Mouse (Mus musculus) monocyte, adult 2 months (primary cell): ENCODE data around the gene Fibcd1.

ENCODE experiments used
- DNase-seq, 2 experiments: peaks; one replicate each; pipeline ENCODE4 v3.0.0; 2022; ENCODE audit warnings: low spot score in 2 of 2, low read depth in 1 of 2

Gene Fibcd1

DNA sequence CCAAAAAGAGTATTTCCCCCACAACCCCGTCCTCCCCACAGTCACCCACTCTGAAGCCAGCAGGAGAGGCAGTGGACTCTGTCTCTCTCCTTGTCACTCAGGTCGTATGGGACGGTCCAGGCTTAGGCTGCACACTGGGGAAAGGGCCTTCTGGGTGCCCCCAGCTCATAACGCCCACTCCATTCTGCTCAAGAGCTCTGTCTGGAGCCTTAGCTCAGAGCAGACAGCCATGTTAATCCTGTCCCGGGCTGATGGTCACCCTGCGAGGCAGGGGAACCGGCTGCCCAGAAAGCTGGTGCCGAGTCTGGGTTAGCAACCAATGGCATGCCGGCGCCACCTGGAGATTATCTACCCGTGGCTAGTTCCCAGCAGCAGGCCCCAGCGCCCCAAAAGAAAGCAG, 12.7 kb upstream of the Fibcd1 start:
- no peak for DNase-seq

DNA sequence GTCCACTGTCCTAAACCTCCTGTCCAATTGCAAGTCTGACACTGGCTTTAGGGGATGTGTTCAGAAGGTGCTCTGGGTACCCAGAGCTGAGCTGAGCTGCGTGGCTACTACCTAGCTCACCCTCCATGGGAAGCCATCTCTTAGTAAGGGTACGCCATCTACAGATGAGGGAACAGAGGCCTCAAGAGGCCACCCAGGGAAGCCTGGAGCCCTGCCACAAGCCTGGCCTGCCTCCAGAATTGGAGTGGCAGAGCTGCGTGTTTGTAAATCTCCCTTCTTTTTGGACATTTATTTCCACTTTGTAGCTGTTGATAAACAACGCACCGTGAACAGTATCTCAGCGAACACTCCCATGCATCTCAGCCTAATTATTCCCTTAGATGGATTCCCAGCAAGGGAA, 11.4 kb upstream of the Fibcd1 start:
- DNase-seq, result no peak

DNA sequence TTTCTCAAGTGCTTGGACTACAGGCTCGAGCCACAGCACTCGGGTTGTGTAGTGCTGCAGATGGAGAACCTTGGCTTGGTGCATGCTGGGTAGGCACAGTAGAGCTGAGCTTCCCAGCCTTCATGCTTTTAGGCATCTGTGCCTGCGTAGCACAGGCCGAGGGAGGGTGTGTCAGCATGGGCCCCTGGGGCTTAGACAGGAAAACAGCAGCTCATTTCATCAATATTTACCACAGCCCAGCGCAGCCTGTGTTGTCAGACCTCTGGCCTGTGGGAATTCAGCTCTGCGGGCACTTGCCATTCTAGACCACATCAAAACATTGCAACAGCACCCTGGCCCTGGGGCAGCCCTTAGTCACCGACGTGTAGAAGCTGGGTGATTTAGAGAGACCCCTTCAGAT, 10.2 kb upstream of the Fibcd1 start:
- DNase-seq, result no peak

DNA sequence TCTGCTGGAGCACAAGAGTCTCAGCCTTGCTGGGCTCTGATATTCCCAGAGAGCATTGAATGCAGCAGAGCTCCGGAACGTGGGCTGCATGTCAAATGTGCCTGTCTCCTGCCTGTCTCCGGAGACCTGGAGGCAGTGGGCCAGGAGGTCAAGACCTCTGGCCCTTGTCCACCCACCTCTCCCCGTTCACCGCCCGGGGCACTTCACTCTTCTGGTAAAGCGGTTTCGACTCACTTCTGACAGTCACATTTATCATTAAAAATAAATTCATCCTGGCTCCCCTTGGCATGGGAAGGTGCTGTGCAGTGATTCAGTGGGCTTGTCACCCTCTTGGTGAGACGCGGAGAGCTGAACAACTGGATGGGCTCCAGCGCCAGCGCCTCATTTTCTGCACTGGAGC, 4.3 kb upstream of the Fibcd1 start:
- DNase-seq, result no peak

DNA sequence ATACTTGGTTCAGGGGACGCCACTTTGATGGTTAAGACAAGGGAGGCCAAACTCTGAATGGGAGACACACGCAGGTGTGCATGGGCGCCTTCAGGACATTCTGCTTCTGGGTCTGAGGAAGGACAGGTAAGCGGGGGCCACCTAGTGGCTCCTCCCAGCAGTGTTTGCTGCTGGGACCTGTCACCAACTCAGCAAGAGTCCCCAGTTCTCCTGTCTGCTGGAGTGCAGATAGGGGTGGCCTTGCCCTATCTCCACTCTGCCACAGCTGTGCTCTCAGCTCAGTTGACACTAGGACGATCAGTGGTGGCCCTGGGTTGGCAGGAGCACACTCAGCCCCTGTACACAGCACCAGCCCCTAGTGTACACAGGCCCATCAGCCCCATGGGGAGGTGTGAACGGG, 2.1 kb upstream of the Fibcd1 start:
- no peak for DNase-seq

DNA sequence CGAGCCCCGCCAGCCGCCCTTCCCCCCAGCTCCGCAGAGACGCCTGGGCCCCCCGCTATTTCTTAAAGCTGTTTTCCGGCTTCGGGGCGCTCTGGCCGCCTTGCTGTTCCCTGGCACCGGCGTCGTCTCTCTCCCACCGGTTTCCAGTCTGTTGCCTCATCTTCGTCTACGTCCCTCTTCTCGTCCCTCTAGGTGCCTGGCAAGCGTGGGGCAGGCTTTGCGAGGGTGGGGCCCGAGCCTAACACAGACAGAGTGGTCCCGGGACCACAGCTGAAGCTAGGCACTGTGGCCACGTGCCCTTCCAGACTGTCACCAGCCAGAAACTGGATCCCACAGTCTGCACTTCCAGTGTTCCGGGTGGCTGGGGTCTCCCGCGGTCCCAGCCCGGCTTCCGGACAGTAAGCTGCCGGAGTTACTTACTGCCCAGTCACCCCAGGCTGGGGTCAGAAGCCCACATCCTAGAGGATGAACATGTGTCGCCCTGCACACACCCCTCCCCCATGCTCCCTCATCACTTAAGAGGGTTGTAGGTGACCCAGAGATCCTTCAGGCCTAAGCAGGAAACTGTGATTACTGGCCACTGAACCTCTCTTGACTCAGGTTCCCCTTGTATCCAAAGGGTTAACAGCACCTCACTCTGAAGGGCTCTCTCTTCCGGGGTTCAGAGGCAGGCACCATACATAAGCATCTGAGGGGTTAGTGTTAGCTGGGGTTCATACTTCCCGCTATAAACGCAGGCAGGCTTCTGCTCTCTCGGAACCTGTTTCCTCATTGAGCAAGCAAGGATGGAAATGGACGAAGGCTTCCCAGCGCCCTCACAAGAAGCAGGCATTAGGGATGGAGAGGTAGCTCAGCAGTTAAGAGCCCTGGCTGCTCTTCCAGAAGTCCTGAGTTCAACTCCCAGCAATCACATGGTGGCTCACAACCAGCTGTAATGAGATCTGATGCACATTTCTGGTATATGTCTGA, 1.2 kb upstream of the Fibcd1 start:
- no peak for DNase-seq

DNA sequence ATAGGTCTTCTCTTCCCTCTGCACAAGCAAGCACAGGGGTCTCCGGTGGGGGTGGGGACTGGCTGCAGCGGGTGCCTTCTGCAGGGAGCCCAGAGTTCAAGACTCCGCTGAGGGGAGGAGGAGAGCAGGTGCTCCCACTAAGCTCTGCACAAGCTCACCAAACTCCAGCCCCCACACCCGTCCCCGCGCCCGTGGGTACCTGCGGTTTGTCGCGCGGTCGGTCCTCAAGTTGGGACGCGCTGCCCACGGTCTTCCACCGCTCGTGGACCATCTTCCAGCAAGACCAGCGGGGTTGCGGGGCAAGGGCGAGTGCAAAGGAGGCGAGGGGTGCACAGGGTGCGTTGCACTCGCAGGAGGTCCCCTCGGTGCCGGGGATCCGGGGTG, 301 bp downstream of the Fibcd1 start:
- DNase-seq, result no peak

DNA sequence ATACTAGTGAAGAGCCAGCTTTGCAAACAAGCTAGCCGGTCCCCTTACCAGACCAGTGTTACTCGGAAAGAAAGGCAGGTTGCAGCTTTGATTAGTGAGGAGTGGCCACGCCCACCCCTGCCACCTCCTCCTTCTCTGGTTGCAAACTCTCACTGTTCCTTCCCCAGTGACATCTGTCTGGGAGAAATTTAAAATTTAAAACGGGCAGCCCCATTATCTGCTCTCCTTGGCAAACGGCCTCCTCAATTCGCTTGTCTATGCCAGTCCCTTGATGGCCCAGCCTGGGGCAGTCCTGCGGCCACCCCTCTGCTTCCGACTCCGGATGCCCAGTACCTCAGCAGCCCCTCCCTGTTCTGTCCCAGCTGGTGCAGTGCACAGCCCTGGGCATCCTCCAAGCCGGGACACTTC, 1.1 kb downstream of the Fibcd1 start:
- DNase-seq, result no peak

DNA sequence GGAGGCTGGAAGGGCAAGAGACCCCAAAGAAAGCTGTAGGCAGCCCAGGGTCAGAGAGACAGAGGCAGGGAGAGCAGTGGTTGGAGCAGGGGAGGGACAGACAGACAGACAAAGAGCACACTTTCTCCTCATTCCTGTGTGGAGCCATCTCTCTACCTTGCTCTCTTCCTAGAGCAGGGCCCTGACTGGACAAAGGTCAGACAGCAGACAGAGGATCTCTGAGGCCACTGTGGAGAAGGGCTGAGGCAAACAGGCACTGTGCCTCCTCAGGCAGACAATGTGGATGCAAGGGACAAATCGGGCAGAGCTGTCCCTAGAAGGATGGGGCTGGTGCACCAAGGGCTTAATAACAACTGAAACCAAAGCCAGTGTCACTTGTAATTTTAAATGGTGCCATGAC, 6.9 kb downstream of the Fibcd1 start:
- DNase-seq, result no peak

DNA sequence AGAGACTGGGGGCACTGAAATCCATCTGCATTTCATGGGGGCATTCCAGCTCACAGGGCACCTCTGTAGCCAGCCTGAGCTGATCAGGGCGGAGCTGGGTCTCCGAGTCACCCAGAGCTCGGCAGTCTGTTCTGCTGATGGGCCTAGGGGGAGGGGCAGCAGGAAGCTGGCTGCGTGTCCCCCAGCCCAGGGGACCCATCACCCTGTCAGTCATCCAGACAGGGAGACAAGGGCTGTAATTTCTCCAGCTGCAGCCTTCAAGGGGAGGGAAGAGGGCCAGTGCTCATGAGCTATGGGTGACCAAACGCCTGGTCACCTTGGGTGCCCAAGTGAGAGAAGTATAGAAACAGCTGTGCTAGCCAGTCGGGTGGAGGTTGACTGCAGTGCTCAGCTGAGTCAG, 8.8 kb downstream of the Fibcd1 start:
- no peak for DNase-seq

DNA sequence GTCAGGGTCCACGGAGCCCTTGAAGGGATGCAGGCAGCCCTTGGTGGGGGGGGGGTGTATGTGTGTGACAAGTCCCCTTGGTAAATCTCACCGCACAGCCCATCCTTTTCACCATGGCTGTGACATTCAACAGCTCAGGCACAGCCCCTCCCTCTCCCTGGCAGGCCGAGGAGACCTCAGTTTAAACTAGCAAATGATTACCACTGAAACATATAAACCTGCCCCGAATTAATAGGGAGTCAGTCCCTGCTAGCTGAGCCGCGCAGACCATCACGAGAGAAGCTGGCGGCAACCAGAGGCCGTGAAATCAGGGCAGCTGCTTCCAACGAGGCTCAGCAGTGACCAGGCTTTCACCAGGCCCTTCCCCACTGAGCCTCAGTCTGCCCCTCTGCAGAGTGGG, 9.7 kb downstream of the Fibcd1 start:
- DNase-seq, result no peak

DNA sequence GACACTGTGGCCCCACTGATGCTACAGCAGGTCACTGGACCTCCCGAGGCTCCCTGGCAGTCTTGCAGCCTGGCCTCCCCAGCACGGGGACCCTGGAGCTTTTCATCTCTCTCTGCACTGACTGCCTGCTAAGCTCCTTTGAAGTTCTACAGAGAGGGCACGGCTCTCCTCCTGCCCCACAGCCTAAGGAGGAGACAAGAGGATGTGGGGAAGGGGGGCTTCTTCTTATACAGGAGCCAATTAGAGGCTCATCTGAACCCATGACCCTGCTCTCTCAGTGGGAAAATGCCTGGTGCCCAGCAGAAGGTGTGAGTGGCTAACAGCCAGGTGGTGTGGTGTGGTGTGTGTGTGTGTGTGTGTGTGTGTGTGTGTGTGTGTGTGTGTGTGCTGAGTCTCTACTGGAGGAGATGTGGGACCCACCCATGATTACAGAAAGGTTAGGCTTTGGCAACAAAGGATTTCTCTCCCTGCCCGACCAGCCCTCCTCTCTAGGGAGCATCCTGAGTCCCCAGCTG, 17.4 kb downstream of the Fibcd1 start:
- no peak for DNase-seq

DNA sequence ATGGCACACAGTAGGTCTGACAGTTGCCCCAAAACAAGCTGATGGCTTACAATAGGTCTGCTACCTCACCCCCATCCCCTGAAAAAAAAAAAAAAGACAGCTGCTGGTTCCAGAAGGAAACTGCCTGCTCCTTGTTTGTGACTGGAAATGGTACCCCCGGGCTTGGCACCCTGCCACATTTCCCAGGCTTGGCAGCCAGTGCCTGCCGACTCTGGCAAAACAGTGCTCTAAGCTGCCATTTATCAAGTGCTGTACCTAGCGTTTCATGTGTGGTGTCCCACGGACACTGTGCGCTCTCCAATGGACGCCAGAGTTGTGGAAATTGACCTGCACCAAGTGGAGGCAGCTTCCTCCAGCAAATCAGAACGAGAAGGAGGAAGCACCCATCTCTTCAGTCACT, 17.9 kb downstream of the Fibcd1 start:
- DNase-seq, result no peak

DNA sequence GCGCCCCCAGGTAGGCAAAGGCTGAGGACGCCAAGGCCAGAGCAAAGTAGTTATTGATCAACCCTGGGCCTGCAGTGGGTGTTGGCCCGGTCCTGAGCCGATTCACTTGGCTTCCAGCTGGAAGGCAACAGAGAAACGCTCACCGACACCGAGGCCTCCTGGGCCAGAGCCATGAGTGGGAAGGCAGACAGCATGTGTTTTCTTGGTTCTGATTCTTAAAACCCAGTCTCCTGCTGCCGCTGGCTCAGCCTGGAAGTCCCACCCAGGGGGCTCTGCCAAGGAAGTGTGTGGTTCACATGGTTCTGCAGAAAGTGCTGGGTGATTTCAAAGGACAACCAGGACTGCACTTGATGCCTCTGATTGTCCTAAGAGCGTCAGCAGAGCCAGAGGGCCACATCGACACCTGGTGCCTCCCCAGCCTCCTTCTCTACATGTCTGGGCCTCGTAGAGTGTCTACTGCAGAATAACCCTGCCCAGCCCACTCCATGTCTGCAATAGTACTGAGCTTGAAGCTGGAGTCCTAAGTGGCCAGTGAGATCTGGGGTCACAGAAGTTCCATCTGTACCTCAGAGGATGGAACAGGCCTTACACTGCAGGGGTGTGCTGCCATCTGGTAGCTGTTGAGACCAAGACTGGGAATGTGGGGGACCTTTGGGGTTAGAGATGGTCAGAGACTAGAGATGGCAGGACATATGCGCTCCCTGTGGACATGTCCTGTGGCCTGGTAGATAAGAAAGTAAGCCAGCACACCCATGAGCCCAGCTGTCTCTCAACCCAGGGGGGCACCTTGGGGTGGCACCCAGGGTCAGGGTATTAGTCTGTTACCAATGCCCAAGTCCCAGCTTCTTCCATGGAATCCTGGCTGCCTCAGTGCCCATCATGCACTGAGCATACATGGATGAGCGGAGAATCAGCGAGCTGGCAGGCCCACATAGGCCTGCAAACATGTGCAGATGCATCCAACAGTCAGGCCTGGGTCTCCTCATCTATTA, 19.4 kb downstream of the Fibcd1 start:
- no peak for DNase-seq

DNA sequence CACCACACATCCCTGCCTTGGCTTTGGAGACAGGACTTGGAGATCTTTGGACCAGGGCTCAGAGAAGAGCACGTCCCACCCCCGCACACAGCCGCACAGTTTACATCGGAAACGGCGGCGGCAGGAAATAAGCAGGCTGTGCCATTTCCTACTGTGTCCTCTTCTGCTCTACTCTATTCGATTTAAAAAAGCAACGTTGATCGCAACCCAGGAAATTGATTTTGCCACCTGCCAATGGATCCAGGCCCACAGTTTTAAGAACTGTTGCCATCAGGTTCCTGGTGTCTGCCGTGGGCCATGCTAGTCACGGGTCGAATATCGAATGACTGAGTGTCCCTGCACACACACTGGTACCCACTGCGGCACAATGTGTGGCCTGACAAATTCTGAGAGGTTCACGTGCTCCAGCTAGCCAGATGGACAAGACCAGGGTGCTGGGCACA, 20.3 kb downstream of the Fibcd1 start:
- DNase-seq, result no peak

DNA sequence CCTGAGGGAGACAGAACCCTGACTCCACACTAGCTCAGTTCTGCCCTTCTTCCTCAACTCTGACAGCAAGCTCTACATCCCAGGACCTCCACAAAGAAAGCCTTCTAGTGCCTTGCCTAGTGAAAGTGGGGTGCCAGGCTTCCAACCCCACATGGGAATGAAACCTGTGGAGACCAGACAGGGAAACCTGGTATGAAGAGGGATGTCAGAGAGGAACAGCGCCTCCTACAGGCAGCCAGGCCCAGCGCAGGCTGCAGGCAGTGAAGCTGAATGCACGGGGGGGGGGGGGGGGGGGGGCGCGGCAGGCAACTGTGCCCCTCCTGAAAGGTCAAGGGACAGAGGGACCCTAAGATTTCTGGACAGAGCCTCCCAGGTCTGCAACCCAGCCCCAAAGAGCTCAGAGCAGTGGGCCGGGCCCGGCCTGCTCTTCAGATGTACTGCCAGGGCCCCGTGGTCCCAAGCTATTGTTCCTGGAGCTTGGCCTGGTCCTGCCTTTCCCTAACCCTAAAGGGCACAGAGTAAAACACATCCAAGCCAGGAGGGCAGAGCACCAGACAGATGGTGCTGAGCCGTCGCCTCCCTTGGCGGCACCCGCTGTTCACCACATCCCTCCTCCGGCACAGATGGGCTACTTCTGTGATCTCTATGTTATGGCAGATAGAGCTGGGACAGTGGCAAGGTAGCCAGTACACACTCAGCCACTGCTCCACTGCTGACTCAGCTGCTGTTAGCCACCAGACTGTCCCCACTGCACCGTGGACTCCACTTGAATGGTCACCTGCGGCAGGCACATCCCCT, 21.7 kb downstream of the Fibcd1 start:
- DNase-seq, result peak in 1 of 2 experiments; percentile 13

DNA sequence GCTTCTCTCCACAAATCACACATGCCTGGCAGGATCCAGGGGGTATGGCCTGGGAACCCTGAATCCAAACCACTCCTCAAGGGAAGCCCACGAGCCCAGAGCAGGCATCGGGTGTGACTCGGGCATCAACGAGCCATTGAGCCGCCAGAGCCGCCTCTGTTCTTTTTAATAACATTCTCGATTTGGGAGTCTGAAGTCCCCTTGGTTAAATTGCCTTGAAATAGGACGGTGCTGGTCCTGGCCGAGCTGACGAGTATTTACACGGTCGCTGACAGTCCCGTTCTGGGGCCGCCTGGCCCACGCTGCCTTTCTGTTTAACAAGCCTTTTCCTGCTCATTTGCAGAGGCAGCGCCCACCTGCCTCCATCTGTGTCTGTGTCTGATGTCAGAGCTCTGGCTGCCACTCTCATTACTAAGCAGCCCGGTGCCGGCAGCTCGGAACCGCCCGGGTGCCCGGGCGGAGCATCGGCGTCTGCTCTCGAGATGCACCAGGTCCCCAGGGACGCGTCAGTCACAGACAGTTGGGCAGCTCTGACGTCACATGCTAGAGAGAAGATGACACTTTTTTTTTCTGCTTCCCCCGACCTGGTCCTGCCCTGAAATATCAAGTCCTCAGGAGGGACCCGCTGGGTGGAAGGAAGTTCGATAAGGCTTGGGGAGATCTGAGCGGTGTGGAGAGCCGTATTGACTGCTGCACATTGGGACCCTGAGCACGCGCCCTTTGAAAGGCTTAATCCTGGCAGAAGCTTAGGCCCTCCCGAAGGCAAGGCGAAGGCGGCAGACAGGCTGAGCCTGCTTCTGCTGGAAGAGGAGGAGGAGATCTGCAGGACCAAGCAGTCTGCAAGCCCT, 23.1 kb downstream of the Fibcd1 start:
- peak in 1 of 2 experiments; percentile 15 for DNase-seq

DNA sequence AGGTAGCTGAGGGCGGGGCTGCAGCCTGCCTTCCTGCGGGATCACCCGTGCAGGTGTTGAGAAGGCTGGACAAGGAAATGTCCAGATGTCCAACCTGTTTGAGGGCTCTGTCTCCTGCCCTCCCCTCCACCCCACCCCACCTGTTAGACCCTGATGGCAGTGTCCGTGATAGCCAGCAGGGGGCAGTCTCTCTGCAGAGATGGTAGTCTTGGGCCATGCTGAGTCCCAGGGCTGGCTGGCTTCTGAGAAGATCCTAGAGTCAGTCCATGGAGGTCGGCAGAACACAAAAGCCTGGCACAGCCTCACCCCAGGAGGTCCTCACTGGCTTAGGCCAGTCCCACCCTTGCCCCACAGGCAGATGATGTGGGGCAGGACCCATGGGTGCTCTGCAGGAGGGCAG, 30.4 kb downstream of the Fibcd1 start:
- no peak for DNase-seq

DNA sequence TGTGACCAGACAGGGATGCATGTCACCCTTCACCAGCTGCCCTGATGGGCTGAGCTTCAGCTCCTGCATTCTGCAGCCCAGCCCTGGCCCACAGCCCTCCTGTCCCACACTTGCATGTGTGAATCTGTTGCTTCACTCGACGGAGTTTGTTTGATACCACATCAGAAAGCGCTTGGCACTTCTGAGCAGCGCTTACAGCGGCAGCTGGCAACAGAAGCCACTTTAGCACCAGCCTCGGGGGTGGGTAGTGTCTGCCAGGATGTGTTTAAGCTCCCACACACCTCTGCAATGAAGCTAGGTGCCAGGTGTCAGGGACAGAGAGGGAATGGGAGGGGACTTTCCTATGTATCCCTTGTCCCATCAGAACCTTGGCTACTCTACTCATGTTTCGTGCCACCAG, 31.1 kb downstream of the Fibcd1 start:
- no peak for DNase-seq

DNA sequence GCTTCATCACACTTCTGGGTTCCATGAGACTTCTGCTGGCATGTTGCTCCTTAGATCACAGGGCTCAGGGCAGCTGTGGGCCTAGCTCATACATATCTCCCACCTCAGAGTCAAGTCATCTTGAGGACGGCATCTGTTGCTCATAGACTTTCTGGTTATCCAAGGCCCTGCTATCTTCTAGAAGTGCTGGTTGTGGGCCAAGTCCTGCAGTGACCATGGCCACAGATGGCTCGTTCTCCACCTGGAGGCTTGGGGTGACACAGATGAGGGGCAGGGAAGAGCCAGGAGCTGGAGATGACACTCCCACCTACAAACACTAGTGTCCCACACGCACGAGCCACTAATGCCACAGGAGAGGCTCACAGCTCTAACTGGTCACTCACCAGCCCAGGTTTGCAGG, 32.2 kb downstream of the Fibcd1 start:
- DNase-seq, result no peak
